Mouse (Mus musculus): ENCODE measurements at regions not wholly inside any gene's neighbourhood (a gene's known extent, or its start where the extent isn't known, plus 50 kb on each side); places are given as distances from the start of the nearest gene placed in this dataset.

GRCm38 (mm10) chr4:34105251-34105650 lies 55.3 kb upstream of the Spaca1 start:
- no peak for DNase-seq (ENCODE audit: low spot score)

- no peak for DNase-seq (ENCODE audit: low spot score)
These were observed 64.3 kb upstream of the Spaca1 start for GRCm38 (mm10) chr4:34114323-34114722.

- no peak for DNase-seq (ENCODE audit: low spot score)
These were observed 67.1 kb upstream of the Spaca1 start for GRCm38 (mm10) chr4:34117086-34117485.

- no peak for DNase-seq (ENCODE audit: low spot score)
These were observed 73.0 kb upstream of the Spaca1 start for GRCm38 (mm10) chr4:34122959-34123520.

GRCm38 (mm10) chr4:34128224-34128623 lies 78.2 kb upstream of the Spaca1 start:
- DNase-seq (ENCODE audit: low spot score), result no peak

- no peak for DNase-seq (ENCODE audit: low spot score)
These were observed 96.3 kb upstream of the Spaca1 start for GRCm38 (mm10) chr4:34146133-34146867.

GRCm38 (mm10) chr4:34148956-34149739 lies 99.2 kb upstream of the Spaca1 start:
- no peak for DNase-seq (ENCODE audit: low spot score)

GRCm38 (mm10) chr4:34151605-34152347 lies 101.8 kb upstream of the Spaca1 start:
- no peak for DNase-seq (ENCODE audit: low spot score)

- no peak for DNase-seq (ENCODE audit: low spot score)
These were observed 105.5 kb upstream of the Spaca1 start for GRCm38 (mm10) chr4:34155501-34155900.

GRCm38 (mm10) chr4:34157818-34158511 lies 108.0 kb upstream of the Spaca1 start:
- DNase-seq (ENCODE audit: low spot score), result no peak

- DNase-seq (ENCODE audit: low spot score), result no peak
These were observed 121.4 kb upstream of the Spaca1 start for GRCm38 (mm10) chr4:34171265-34171862.

- no peak for DNase-seq (ENCODE audit: low spot score)
These were observed 122.0 kb upstream of the Spaca1 start for GRCm38 (mm10) chr4:34172000-34172399.

GRCm38 (mm10) chr4:34177421-34177820 lies 127.4 kb upstream of the Spaca1 start:
- DNase-seq (ENCODE audit: low spot score), result no peak

GRCm38 (mm10) chr4:34186522-34186921 lies 136.5 kb upstream of the Spaca1 start:
- no peak for DNase-seq (ENCODE audit: low spot score)

- no peak for DNase-seq (ENCODE audit: low spot score)
These were observed 153.3 kb upstream of the Spaca1 start for GRCm38 (mm10) chr4:34203193-34203848.

- no peak for DNase-seq (ENCODE audit: low spot score)
These were observed 159.3 kb upstream of the Spaca1 start for GRCm38 (mm10) chr4:34209179-34209896.

- no peak for DNase-seq (ENCODE audit: low spot score)
These were observed 163.7 kb upstream of the Spaca1 start for GRCm38 (mm10) chr4:34213731-34214130.

GRCm38 (mm10) chr4:34214346-34214745 lies 164.4 kb upstream of the Spaca1 start:
- no peak for DNase-seq (ENCODE audit: low spot score)

- no peak for DNase-seq (ENCODE audit: low spot score)
These were observed 171.9 kb upstream of the Spaca1 start for GRCm38 (mm10) chr4:34221915-34222314.

All from ovary, postnatal 14 days (tissue).